Mouse (Mus musculus) CH12.LX (cell line): ENCODE data around the gene Arl6ip4. TPM values are rescaled to one million over a fixed set of nuclear protein-coding genes. Genes with fewer than 3 reads are reported as not detected.

ENCODE experiments used
- DNase-seq: peaks from one replicate; pipeline ENCODE4 v3.0.0-alpha.2; 2013; ENCODE audit errors: extremely low read depth
- H3K27ac ChIP-seq: 2 replicates; pipeline ENCODE4 v1.5.1; 2012; ENCODE audit warnings: low read depth, mild to moderate bottlenecking, control low read depth, moderate library complexity; ENCODE audit not compliant: insufficient read depth
- H3K27me3 ChIP-seq: replicated peaks from 2 replicates; pipeline ENCODE3; 2012; ENCODE audit warnings: inconsistent platforms
- H3K36me3 ChIP-seq, 2 experiments: replicated peaks in 1 of 2; 2 replicates each; pipeline versions ENCODE3 to v1.6.1; 2012; ENCODE audit warnings: inconsistent platforms in 1 of 2, low read length in 1 of 2, mild to moderate bottlenecking in 1 of 2, mixed read lengths in 1 of 2, moderate library complexity in 1 of 2; ENCODE audit not compliant: control insufficient read depth in 1 of 2, insufficient read depth in 1 of 2
- H3K4me1 ChIP-seq, 2 experiments: 2 replicates each; pipeline ENCODE4 v1.6.1; 2012; ENCODE audit warnings: inconsistent platforms in 1 of 2, moderate library complexity in 1 of 2; ENCODE audit not compliant: insufficient read depth in 2 of 2, control insufficient read depth in 1 of 2
- H3K4me2 ChIP-seq: 2 replicates; pipeline ENCODE4 v1.6.1; 2012; ENCODE audit warnings: low read depth, mild to moderate bottlenecking, control low read depth; ENCODE audit not compliant: poor library complexity, insufficient read depth, severe bottlenecking
- H3K4me3 ChIP-seq, 3 experiments: fragments of 150-350 bp in 1 of 3; sonication (generic) in 1 of 3; replicated peaks in 1 of 3; 2 replicates each; pipeline versions ENCODE3 to v1.5.1; 2011 to 2012; ENCODE audit warnings: low read depth in 2 of 3, low read length in 2 of 3, mild to moderate bottlenecking in 2 of 3, moderate library complexity in 2 of 3, control low read depth in 1 of 3, improper control_type of control experiment in 1 of 3, inconsistent platforms in 1 of 3, mixed read lengths in 1 of 3; ENCODE audit not compliant: poor library complexity in 1 of 3
- H3K79me2 ChIP-seq: replicated peaks from 2 replicates; pipeline ENCODE4 v1.6.1; 2012; ENCODE audit warnings: mild to moderate bottlenecking, moderate library complexity; ENCODE audit not compliant: control insufficient read depth, poor library complexity, insufficient read depth, severe bottlenecking; ENCODE audit errors: extremely low read depth
- H3K9ac ChIP-seq: 2 replicates; pipeline ENCODE4 v1.6.1; 2012; ENCODE audit warnings: low read depth, mild to moderate bottlenecking, control low read depth, moderate library complexity; ENCODE audit not compliant: insufficient read depth
- H3K9me3 ChIP-seq: replicated peaks from 2 replicates; pipeline ENCODE3; 2012; ENCODE audit warnings: low read length, inconsistent platforms, mixed read lengths
- BHLHE40 ChIP-seq: IDR thresholded peaks from 2 replicates; pipeline ENCODE4 v1.6.1; 2011; ENCODE audit warnings: mild to moderate bottlenecking, low read depth, low read length, improper control_type of control experiment
- CHD1 ChIP-seq: IDR thresholded peaks from 2 replicates; pipeline ENCODE4 v1.6.1; 2012; ENCODE audit warnings: low read depth, low read length, improper control_type of control experiment, inconsistent platforms
- CTCF ChIP-seq, 2 experiments: IDR thresholded peaks in 1 of 2; conservative IDR thresholded peaks in 1 of 2; 2 replicates each; pipeline ENCODE4 v1.5.1; 2011 to 2012; ENCODE audit warnings: low read depth in 2 of 2, low read length in 2 of 2, improper control_type of control experiment in 1 of 2, inconsistent platforms in 1 of 2, mild to moderate bottlenecking in 1 of 2, moderate library complexity in 1 of 2
- ELF1 ChIP-seq: IDR thresholded peaks from 2 replicates; pipeline ENCODE4 v1.6.1; 2014; ENCODE audit warnings: low read depth, mild to moderate bottlenecking, inconsistent platforms, low read length, improper control_type of control experiment
- HCFC1 ChIP-seq: IDR thresholded peaks from 2 replicates; pipeline ENCODE4 v1.6.1; 2012; ENCODE audit warnings: low read depth, mild to moderate bottlenecking, inconsistent platforms, low read length, improper control_type of control experiment
- KAT2A ChIP-seq: IDR thresholded peaks from 2 replicates; pipeline ENCODE4 v1.6.1; 2012; ENCODE audit warnings: low read length, improper control_type of control experiment, inconsistent platforms; ENCODE audit not compliant: insufficient replicate concordance
- MXI1 ChIP-seq: IDR thresholded peaks from 2 replicates; pipeline ENCODE4 v1.6.1; 2011; ENCODE audit warnings: mild to moderate bottlenecking, low read depth, low read length, improper control_type of control experiment
- MYC ChIP-seq: IDR thresholded peaks from 2 replicates; pipeline ENCODE4 v1.6.1; 2011; ENCODE audit warnings: low read depth, mild to moderate bottlenecking, improper control_type of control experiment, low read length
- NRF1 ChIP-seq: IDR thresholded peaks from 2 replicates; pipeline ENCODE4 v1.6.1; 2014; ENCODE audit warnings: low read depth, mild to moderate bottlenecking, inconsistent platforms, low read length, improper control_type of control experiment, moderate library complexity
- POLR2A ChIP-seq: IDR thresholded peaks from 2 replicates; pipeline ENCODE4 v1.6.1; 2011; ENCODE audit warnings: low read depth, mild to moderate bottlenecking, improper control_type of control experiment, low read length
- POLR2AphosphoS2 ChIP-seq: IDR thresholded peaks from 2 replicates; pipeline ENCODE4 v1.6.1; 2011; ENCODE audit warnings: low read depth, low read length, improper control_type of control experiment
- SIN3A ChIP-seq: IDR thresholded peaks from 2 replicates; pipeline ENCODE4 v1.6.1; 2012; ENCODE audit warnings: low read length, improper control_type of control experiment, inconsistent platforms
- UBTF ChIP-seq: IDR thresholded peaks from 2 replicates; pipeline ENCODE4 v1.6.1; 2012; ENCODE audit warnings: low read depth, mild to moderate bottlenecking, inconsistent platforms, low read length, improper control_type of control experiment, moderate library complexity
- USF2 ChIP-seq: conservative IDR thresholded peaks from 2 replicates; pipeline ENCODE4 v1.6.1; 2011; ENCODE audit warnings: low read depth, low read length, improper control_type of control experiment
- ZC3H11A ChIP-seq: IDR thresholded peaks from 2 replicates; pipeline ENCODE4 v1.6.1; 2012; ENCODE audit warnings: low read depth, mild to moderate bottlenecking, inconsistent platforms, low read length, improper control_type of control experiment
- ZMIZ1 ChIP-seq: IDR thresholded peaks from 2 replicates; pipeline ENCODE4 v1.6.1; 2012; ENCODE audit warnings: low read depth, mild to moderate bottlenecking, inconsistent platforms, low read length, improper control_type of control experiment
- ZNF384 ChIP-seq: IDR thresholded peaks from 2 replicates; pipeline ENCODE4 v1.6.1; 2012; ENCODE audit warnings: low read depth, low read length, improper control_type of control experiment, inconsistent platforms
- dilution Hi-C: fragments of 300-500 bp; cut with MboI; formaldehyde crosslinking; loops from 2 replicates; pipeline ENCODE4 v1.14.3; 2020; ENCODE audit warnings: low sequenced_read_pairs; ENCODE audit not compliant: extremely low pct_unique_long_range_greater_than_20kb, extremely low pct_ligation_motif_present
- in situ Hi-C: fragments of 300-500 bp; cut with MboI; formaldehyde crosslinking; loops from 3 replicates; pipeline ENCODE4 v1.14.3; 2019; ENCODE audit warnings: low sequenced_read_pairs, low pct_ligation_motif_present, low pct_unique_long_range_greater_than_20kb, mixed read lengths
- polyA plus RNA-seq: library from polyadenylated mRNA; unstranded; fragments of >175 nt; gene quantifications from 2 replicates; pipeline ENCODE4 v1.2.1, GENCODE M21; 2012; ENCODE audit warnings: low read depth; ENCODE audit not compliant: insufficient read length
- total RNA-seq, 2 experiments: library from RNA; depleted of rRNA; stranded (reverse); fragments of 300-350 nt in 1 of 2; fragments of >200 nt in 1 of 2; gene quantifications; 2 replicates each; pipeline ENCODE4 v1.2.3; 2012 to 2014

Arl6ip4 gene
- total and polyA plus RNA-seq, 3 experiments = 37.2 to 130 (median 63.2) TPM

DNA sequence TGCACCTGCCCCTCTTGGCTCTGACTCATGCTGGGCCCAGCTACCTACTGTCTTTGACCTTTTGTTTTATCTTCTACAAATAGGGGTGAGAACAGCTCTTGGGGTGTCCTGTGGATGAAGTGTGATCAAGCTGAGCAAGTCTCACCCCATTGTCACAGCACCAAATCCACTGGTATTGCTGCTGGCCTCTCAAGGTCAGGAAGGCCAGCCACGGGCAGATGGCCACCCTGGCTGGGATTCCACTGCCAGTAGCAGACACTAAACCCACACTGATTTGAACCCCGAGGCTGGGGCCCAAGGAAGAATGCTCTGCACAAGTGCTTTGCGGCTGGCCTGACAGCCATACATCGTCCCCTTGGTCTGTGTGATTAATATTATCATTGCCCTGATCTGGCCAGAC lies 42.4 kb downstream of the Arl6ip4 start:
- H3K79me2 ChIP-seq = no peaks in the 10 kb centered on the region
- TF ChIP-seq KAT2A = no peak
- no peak for TF ChIP-seq POLR2AphosphoS2
- TF ChIP-seq ZMIZ1 = no peak
- no peak for TF ChIP-seq ZC3H11A
- TF ChIP-seq MXI1 = no peak
- TF ChIP-seq, all 38 proteins: peak for 0
- DNase-seq = no peak
- Histone ChIP-seq H3K27me3 (no peaks in the 10 kb centered on the region), H3K4me1 (no peaks in the 10 kb centered on the region), H3K4me2 (no peak overlapping the region), H3K9ac (no peak overlapping the region), H3K36me3 (peaks cover 0 to 4% of the 10 kb centered on the region in 2 experiments), H3K27ac (no peak overlapping the region), H3K9me3 (no peaks in the 10 kb centered on the region), H3K4me3 (no peak overlapping the region)
- in situ Hi-C loops (no loop called here), dilution Hi-C loops (no loop called here)

DNA sequence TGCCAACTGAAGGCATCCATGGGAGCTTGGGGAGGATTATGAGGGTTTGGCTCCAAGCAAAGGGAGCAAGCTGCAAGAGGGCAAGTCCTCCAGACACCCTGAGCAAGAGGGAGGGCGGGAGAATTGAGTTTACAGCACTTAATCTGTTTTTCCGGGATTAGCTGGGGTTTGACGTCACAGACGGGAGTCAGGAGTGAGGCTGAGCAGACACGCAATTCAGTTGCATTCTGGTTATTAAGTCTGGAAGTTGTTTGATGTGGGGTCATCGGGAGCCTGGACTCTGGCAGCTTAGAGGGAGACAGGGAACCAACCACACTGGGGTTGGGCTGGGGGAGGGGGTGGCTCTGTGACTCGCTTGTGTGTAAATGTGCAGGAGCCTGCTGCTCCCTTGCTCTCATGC lies 43.6 kb downstream of the Arl6ip4 start:
- no peaks in the 10 kb centered on the region for H3K79me2 ChIP-seq
- H3K9me3 ChIP-seq = no peaks in the 10 kb centered on the region
- dilution Hi-C loops = no loop called here
- no peaks in the 10 kb centered on the region for H3K4me1 ChIP-seq
- TF ChIP-seq HCFC1 (no peak), MYC (no peak), NRF1 (no peak), CTCF (conservative IDR thresholded peaks at IDR 0.05 in 1 of 2, IDR thresholded peaks at IDR 0.05 in 1 of 2; ENCODE audit: low read depth in 2 of 2, low read length in 2 of 2) (no peak), ZC3H11A (no peak), ZNF384 (no peak), POLR2A (no peak), UBTF (no peak), SIN3A (no peak), USF2 (no peak), CHD1 (no peak), ELF1 (no peak), BHLHE40 (no peak)
- TF ChIP-seq, all 38 proteins: peak for 0
- Histone ChIP-seq H3K4me3 (no peak overlapping the region), H3K36me3 (peaks cover 0 to 4% of the 10 kb centered on the region in 2 experiments), H3K27me3 (no peaks in the 10 kb centered on the region), H3K9ac (no peak overlapping the region), H3K27ac (no peak overlapping the region), H3K4me2 (no peak overlapping the region)
- in situ Hi-C loops = no loop called here
- DNase-seq = no peak
